Mouse (Mus musculus) liver, embryonic 16.5 days (tissue): ENCODE results near the gene Pttg1ip. TPM values are rescaled to one million over a fixed set of nuclear protein-coding genes. Genes with fewer than 3 reads are reported as not detected.

ENCODE experiments used
- ATAC-seq: fragments of 200-750 bp; cut with Nextera tagmentation; 2 replicates; pipeline ENCODE4 v1.8.0; 2017; ENCODE audit warnings: low read depth, mild to moderate bottlenecking, moderate number of reproducible peaks, moderate library complexity
- H3K27ac ChIP-seq: fragments of 300-500 bp; sonication (generic); 2 replicates; pipeline ENCODE4 v1.5.1; 2014; ENCODE audit warnings: mild to moderate bottlenecking, low read length
- H3K27me3 ChIP-seq: fragments of 300-500 bp; sonication (generic); 2 replicates; pipeline ENCODE4 v1.6.1; 2014; ENCODE audit warnings: low read depth, low read length, mixed read lengths; ENCODE audit not compliant: control insufficient read depth, insufficient read depth
- H3K36me3 ChIP-seq: fragments of 300-500 bp; sonication (generic); 2 replicates; pipeline ENCODE4 v1.6.1; 2014; ENCODE audit warnings: mild to moderate bottlenecking; ENCODE audit not compliant: control insufficient read depth, insufficient read depth
- H3K4me1 ChIP-seq: fragments of 300-500 bp; sonication (generic); 2 replicates; pipeline ENCODE4 v1.6.1; 2014; ENCODE audit warnings: low read depth, low read length, mixed read lengths; ENCODE audit not compliant: control insufficient read depth
- H3K4me2 ChIP-seq: fragments of 300-500 bp; sonication (generic); 2 replicates; pipeline ENCODE4 v1.6.1; 2014; ENCODE audit warnings: low read depth, low read length, mixed read lengths
- H3K4me3 ChIP-seq: fragments of 300-500 bp; sonication (generic); 2 replicates; pipeline ENCODE4 v1.5.1; 2014; ENCODE audit warnings: low read depth, mild to moderate bottlenecking, low read length
- H3K9ac ChIP-seq: fragments of 300-500 bp; sonication (generic); 2 replicates; pipeline ENCODE4 v1.6.1; 2014; ENCODE audit warnings: low read depth, low read length
- H3K9me3 ChIP-seq: fragments of 300-500 bp; sonication (generic); replicated peaks from 2 replicates; pipeline ENCODE4 v1.6.1; 2016; ENCODE audit warnings: low read length; ENCODE audit not compliant: control insufficient read depth
- WGBS: fragments of 180-500 bp; shearing (Covaris S2); extraction: QIAGEN DNeasy Blood & Tissue Kit; methylation state at CpG from one replicate; pipeline ENCODE4 v1.1.7; 2014; ENCODE audit not compliant: insufficient replicate concordance; 5-methylcytosine and 5-hydroxymethylcytosine counted together
- polyA plus RNA-seq: library from polyadenylated mRNA; unstranded; fragments of >200 nt; fragmentation: Nextera tagmentation; extraction: Ambion mirVana; gene quantifications from 2 replicates; pipeline ENCODE4 v1.2.1, GENCODE M21; 2015

Gene Pttg1ip
- polyA plus RNA-seq: 87.3 and 94.5 TPM in 2 replicates

DNA sequence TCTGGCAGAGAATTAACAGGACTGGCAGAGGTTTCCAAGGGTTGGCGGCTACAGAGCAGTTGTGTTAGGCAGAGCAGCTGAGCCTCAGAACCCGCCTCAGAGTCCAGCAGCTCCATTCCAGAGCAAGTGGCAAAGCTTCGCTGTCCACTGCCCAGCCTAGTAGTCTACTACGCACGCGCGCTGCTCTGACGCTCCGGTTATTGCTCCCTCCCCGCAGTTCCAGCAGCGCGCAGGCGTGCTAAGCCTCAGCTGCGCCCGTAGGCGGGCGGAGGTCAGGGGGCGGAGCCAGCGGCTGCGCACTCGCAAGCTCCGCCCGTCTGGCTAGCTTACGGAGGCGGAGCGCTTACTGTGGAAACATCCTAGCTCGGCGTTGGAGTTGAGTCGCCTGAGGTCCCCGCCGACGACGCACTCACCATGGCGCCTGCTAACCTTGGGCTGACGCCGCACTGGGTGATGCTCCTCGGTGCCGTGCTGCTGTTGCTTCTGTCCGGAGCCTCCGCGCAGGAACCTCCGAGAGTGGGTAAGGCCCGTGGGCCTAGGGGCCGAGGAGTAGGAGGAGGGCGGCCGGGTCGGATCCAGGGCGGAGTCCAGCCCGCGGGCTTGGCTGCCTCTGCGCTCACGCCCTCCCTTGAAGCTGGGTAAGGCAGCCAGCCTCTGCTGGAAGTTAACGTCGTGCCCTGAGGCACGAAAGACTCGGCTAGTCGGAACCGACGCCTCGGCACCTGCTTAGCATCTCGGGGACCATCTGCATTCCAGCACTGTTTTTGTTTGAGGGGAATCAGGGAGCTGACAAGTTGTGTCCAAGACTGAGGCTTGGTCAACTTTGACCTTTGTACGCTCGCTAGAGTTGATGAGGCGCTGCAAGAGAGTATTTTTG, at the start of gene Pttg1ip:
Gene Pttg1ip, plus strand, starts transcription at position 313 of the 877 bp plus-strand sequence.
- H3K9me3 ChIP-seq: no peaks in the 10 kb centered on the region
- H3K27ac ChIP-seq: peak within 1 kb of the TSS; percentile 99
- H3K27me3 ChIP-seq: no peaks in the 10 kb centered on the region
- peak within 1 kb of the TSS; percentile 89 for H3K9ac ChIP-seq
- peaks cover 29% of the 10 kb centered on the region for H3K4me1 ChIP-seq
- ATAC-seq: peak; percentile 93
- H3K36me3 ChIP-seq: no peaks in the 10 kb centered on the region
- H3K4me3 ChIP-seq: peak within 1 kb of the TSS; percentile 90
- WGBS: under 1% methylated on average over 64 of the region's 64 CpGs
- peak within 1 kb of the TSS; percentile 96 for H3K4me2 ChIP-seq

DNA sequence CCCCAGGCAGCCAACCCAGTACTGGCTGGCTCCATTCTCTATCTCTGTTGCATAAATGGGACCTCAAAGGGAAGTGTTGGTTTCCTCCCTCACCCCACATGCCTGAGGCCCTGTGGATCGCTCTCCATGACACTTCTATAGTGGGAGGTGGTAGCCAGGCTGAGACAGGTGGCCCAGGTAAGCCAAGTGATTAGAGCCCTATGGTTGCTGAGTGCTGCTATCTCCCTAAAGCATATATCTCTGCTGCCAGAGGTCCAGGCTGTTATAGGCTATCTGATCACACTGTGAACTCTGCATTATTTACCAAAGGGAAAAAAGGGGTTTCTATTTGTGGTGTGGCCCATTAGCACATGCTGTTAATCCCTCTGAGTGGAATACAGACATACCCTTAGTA, 49.5 kb upstream of the Pttg1ip start:
- H3K9me3 ChIP-seq: no peaks in the 10 kb centered on the region
- peaks cover 10% of the 10 kb centered on the region for H3K4me1 ChIP-seq
- H3K36me3 ChIP-seq: no peaks in the 10 kb centered on the region
- no peak overlapping the region for H3K9ac ChIP-seq
- 19% methylated on average over 1 of the region's 1 CpGs for WGBS
- no peaks in the 10 kb centered on the region for H3K27me3 ChIP-seq
- no peak for ATAC-seq
- no peak overlapping the region; the same call in 1 of the 2 replicates for H3K4me3 ChIP-seq
- no peak overlapping the region for H3K27ac ChIP-seq
- no peak overlapping the region for H3K4me2 ChIP-seq

DNA sequence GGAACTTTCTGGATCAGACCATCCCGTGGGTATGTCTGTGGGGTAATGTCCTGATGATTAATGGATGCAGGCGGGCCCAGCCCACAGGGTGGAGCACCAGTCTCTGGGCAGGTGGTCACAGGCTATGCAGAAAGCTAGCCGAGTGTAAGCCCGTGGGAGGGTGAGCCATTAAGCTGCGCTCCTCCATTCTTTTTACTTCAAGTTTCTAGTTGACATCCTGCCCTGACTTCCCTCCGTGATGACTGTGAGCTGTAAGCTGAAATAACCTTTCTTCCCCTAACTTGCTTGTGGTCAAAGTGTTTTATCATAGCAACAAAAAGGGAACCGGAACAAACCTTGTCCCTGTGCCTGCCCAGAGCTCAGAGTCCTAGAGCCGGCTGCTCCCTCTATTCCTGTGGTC, 44.8 kb upstream of the Pttg1ip start:
- H3K27ac ChIP-seq: peak overlapping the region; percentile 32; the same call in 1 of the 2 replicates

DNA sequence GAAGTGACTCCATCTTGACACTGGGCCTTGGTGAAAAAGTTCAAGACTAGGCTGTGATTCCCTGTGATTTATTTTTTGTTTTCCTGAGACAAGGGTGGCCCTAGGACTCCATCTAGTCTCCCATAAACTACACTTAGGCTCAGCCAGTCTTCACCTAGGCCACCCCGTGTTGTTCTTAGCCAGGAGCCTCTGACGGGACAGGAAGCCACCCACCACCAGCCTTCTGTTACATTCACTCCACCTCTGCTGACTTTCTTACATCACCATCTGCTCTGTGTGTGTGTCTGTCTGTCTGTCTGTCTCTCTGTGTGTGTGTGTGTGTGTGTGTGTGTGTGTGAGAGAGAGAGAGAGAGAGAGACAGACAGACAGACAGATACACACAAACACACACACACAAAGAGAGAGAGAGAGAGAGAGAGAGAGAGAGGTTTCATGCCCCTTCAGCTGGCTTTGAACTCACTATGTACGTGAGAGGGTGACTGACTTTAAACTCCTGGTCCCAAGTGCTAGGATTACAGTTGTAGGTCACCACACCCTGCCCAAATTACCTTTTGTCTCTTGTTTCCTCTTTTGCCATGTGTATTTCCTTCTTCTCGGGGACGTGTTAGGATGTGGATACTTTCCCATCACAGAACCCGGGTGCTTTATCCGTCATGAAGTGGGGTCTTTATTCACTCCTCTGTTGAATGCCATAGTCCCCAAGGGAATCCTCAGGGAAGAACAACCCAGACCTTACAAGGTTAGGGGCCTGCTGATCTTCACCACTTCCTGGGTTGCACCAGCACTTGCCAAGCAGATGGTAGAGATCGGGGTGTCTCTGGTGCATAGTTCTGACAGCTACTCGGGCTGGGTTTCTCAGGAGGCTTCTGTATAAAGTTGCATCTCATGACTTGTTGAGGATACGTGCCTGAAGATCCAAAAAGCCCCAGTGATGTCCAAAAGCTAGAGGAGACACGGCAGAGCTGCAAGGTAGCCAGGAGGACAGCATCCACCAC, 44.0 kb upstream of the Pttg1ip start:
- ATAC-seq: no peak
- no peak overlapping the region for H3K4me3 ChIP-seq
- H3K4me2 ChIP-seq: no peak overlapping the region
- peak overlapping the region; percentile 7; the same call in 1 of the 2 replicates for H3K27ac ChIP-seq
- 50% methylated on average over 11 of the region's 11 CpGs for WGBS
- H3K36me3 ChIP-seq: no peaks in the 10 kb centered on the region
- H3K4me1 ChIP-seq: no peaks in the 10 kb centered on the region; the same call in 1 of the 2 replicates
- no peak overlapping the region for H3K9ac ChIP-seq
- H3K27me3 ChIP-seq: no peaks in the 10 kb centered on the region
- H3K9me3 ChIP-seq: no peaks in the 10 kb centered on the region

More for the DNA sequence above, 44.8 kb upstream of the Pttg1ip start:
- no peaks in the 10 kb centered on the region for H3K36me3 ChIP-seq
- WGBS: 25% methylated on average over 8 of the region's 8 CpGs
- H3K27me3 ChIP-seq: no peaks in the 10 kb centered on the region
- ATAC-seq: no peak
- no peak overlapping the region for H3K4me3 ChIP-seq
- H3K9me3 ChIP-seq: no peaks in the 10 kb centered on the region
- no peaks in the 10 kb centered on the region; the same call in 1 of the 2 replicates for H3K4me1 ChIP-seq
- no peak overlapping the region for H3K9ac ChIP-seq
- no peak overlapping the region for H3K4me2 ChIP-seq

DNA sequence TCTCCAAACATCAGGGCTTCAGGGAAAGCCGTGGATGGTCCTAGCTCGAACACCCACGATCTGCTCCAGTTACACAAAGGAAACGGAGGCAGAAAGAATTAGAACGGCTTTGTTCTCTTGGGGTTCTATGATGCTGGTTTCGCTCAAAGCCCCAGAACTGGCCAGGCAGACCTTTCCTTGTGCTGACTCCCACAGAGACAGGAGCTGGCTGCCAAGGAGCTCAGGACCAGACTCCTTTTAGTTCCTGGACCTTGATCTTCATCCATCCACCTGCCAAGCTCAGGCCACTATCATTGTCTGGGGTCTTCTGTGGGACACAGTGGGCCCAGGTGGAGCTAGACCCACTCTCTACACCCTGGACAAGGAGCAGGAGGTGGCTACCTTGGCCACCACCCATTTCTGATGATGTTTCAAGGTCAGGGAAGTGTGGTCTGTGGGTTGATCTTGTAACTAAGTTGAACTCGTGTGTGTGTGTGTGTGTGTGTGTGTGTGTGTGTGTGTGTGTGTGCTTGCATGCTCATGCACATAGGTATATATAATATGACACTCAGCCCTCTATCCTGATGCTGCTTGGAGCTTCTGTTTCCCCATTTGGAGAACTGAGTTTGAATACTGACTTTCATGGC, 42.1 kb upstream of the Pttg1ip start:
- Histone ChIP-seq H3K36me3 (no peaks in the 10 kb centered on the region), H3K9ac (no peak overlapping the region), H3K4me3 (no peak overlapping the region), H3K27me3 (no peaks in the 10 kb centered on the region), H3K4me2 (no peak overlapping the region), H3K27ac (no peak overlapping the region), H3K9me3 (no peaks in the 10 kb centered on the region), H3K4me1 (no peaks in the 10 kb centered on the region; the same call in 1 of the 2 replicates)
- no peak for ATAC-seq
- WGBS: 68% methylated on average over 7 of the region's 7 CpGs

DNA sequence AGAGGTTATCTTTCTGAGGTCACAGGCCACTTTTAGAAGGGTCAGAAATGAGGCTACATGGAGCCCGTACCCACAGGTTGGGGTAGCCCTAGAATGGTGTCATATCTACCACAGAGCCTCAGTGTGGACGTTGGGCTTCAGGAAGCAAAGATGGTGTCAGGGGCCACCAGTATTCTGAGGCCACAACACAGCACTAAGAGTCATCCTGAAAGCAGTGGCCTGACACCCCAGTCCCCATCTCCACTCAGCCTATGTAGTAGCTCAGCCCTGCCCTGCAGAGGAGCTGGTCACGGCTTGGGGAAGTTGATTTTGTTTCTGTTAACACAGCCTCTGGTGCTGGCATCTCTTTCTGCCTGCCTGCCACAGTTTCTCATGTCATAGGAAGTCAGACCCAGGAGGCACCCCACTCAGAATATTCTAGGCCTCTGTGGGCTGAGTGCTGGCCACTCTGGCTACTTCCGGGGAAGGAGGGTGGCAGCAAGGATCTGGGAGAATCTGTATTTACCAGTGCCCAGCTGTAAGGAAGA, 40.9 kb upstream of the Pttg1ip start:
- H3K27ac ChIP-seq: 0 out of 2 replicates have a peak overlapping the region, but pooled peaks have one; percentile 19
- no peaks in the 10 kb centered on the region for H3K9me3 ChIP-seq
- 32% methylated on average over 4 of the region's 4 CpGs for WGBS
- H3K4me1 ChIP-seq: no peaks in the 10 kb centered on the region; the same call in 1 of the 2 replicates
- no peak overlapping the region for H3K9ac ChIP-seq
- H3K4me3 ChIP-seq: no peak overlapping the region
- no peak for ATAC-seq
- H3K4me2 ChIP-seq: no peak overlapping the region
- H3K36me3 ChIP-seq: no peaks in the 10 kb centered on the region
- no peaks in the 10 kb centered on the region for H3K27me3 ChIP-seq

DNA sequence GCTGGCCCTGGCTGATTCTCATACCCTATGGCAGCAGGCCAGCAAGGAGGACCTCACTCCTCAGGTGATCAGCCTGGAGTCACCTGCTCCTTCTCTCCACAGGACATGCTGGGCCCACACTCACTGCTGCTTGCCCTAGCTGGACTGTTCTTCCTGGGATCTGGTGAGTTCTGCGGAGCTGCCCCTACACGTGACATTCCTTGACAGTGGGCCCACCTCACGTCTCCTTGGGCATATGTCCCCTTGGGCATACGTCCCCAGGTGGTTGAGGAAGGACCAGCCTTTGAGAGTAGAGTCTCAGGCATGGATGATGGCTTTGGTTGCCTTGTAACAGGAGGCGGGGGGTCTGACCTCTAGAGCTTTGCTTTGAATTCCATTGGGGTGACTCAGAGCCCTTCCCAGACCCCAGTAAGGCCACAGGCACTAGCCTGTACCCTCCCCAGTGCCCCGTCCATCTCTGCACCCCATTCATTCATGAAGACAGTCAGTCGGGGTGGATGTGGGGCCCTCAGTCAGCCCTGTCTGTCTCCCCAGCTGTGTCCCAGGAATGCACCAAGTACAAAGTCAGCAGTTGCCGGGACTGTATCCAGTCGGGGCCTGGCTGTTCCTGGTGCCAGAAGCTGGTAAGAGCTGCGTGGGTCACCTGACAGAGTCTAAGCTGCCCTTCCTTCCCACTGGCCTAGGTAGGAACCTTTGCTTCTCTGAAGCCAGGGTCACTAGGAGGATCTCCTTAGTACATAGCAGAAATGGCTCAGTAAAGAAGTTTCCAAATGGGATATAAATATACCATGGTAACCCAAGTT, 39.5 kb upstream of the Pttg1ip start:
- Histone ChIP-seq H3K9me3 (no peaks in the 10 kb centered on the region), H3K4me1 (no peaks in the 10 kb centered on the region; the same call in 1 of the 2 replicates), H3K36me3 (no peaks in the 10 kb centered on the region), H3K4me2 (no peak overlapping the region), H3K27me3 (no peaks in the 10 kb centered on the region), H3K9ac (no peak overlapping the region), H3K4me3 (no peak overlapping the region), H3K27ac (no peak overlapping the region)
- ATAC-seq: no peak
- 64% methylated on average over 10 of the region's 10 CpGs for WGBS
